Mouse (Mus musculus): Measurements from ENCODE around the gene Entpd8. TPM values are rescaled to one million over a fixed set of nuclear protein-coding genes. Genes with fewer than 3 reads are reported as not detected.

The Entpd8 gene
- polyA plus RNA-seq, 1 experiment = not detected

GRCm38 (mm10) chr2:25054221-25055067, 25.7 kb upstream of the Entpd8 start, which contains the start of gene Nsmf:
Nsmf (plus strand) TSS chr2:25054355.
- Histone ChIP-seq H3K4me3 (ENCODE audit: insufficient read depth, poor library complexity, severe bottlenecking) (peak within 1 kb of the TSS; percentile 56), H3K79me2 (ENCODE audit: control insufficient read depth, insufficient read depth) (peaks cover 19% of the 10 kb centered on the region), H3K79me3 (ENCODE audit: low read depth) (no peaks in the 10 kb centered on the region), H3ac (ENCODE audit: control insufficient read depth, insufficient read length, low read depth) (peak within 1 kb of the TSS; percentile 62), H3K36me3 (ENCODE audit: control insufficient read depth, insufficient read depth) (peaks cover 6% of the 10 kb centered on the region), H3K27me3 (ENCODE audit: control insufficient read depth, insufficient read depth, insufficient read length) (no peaks in the 10 kb centered on the region)
- no peak for TF ChIP-seq MYOD1 (IDR thresholded peaks at IDR 0.05; ENCODE audit: control insufficient read depth, insufficient read length, low read depth)
- peak; percentile 36 for TF ChIP-seq MAX (IDR thresholded peaks at IDR 0.05)

DNA sequence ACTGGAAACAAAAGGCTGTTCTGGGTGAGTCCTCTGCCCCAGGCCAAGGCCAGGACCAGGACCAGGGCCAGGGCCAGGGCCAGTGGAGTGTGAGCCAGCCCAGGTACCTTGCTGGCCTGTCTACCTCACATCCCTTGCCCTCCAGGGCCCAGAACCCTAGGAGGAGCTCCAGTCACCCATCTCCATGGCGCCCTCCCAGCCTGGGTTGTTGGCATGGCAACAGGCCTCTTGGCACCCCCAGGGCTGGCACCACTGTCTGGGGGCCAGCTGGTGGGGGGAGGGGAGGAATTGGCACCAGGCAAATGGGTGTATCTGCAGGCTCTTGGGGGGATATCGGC, 25.1 kb upstream of the Entpd8 start:
- TF ChIP-seq CEBPB (IDR thresholded peaks at IDR 0.05; ENCODE audit: low read depth) = no peak
- TF ChIP-seq CTCF (IDR thresholded peaks at IDR 0.05; ENCODE audit: control insufficient read depth, insufficient read depth, insufficient read length) = no peak
- no peak for TF ChIP-seq MYOD1 (IDR thresholded peaks at IDR 0.05; ENCODE audit: control insufficient read depth, insufficient read length, low read depth)
- TF ChIP-seq MYOG (IDR thresholded peaks at IDR 0.05; ENCODE audit: control insufficient read depth, extremely low read depth, insufficient read length) = no peak
- TF ChIP-seq FOSL1 (IDR thresholded peaks at IDR 0.05; ENCODE audit: insufficient read depth, low read length, poor library complexity, severe bottlenecking) = no peak
- TF ChIP-seq USF1 (IDR thresholded peaks at IDR 0.05; ENCODE audit: low read depth) = no peak
- TF ChIP-seq MAX (IDR thresholded peaks at IDR 0.05) = no peak
- H3ac ChIP-seq (ENCODE audit: control insufficient read depth, insufficient read length, low read depth) = peak overlapping the region; percentile 62

DNA sequence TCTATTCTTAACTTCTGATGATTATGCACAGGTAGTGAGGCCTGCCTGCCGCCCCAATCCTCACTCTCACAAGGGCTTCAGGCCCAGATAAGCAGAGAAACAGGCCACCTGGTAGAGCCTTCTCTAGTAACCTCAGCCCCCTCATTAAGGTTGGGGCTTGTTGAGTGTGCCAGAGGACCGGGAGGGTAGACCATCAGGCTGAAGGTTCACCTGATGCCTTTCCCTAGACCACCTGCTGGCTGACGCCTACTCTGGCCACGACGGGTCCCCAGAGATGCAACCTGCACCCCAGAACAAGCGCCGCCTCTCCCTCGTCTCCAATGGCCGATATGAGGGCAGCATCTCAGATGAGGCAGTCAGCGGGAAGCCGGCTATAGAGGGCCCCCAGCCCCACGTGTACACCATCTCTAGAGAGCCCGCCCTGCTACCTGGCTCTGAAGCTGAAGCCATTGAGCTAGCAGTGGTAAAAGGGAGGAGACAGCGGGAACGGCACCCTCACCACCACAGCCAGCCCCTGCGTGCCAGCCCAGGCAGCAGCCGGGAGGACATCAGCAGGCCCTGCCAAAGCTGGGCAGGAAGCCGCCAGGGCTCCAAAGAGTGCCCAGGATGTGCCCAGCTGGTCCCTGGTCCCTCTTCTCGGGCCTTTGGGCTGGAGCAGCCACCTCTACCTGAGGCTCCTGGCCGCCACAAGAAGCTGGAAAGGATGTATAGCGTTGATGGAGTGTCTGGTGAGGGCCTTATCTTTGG, 24.5 kb upstream of the Entpd8 start:
- Histone ChIP-seq H3K79me2 (ENCODE audit: control insufficient read depth, insufficient read depth) (peaks cover 19% of the 10 kb centered on the region), H3K4me3 (ENCODE audit: insufficient read depth, poor library complexity, severe bottlenecking) (peak overlapping the region; percentile 56), H3K36me3 (ENCODE audit: control insufficient read depth, insufficient read depth) (peaks cover 17% of the 10 kb centered on the region), H3K79me3 (ENCODE audit: low read depth) (no peaks in the 10 kb centered on the region), H3K27me3 (ENCODE audit: control insufficient read depth, insufficient read depth, insufficient read length) (no peaks in the 10 kb centered on the region), H3ac (ENCODE audit: control insufficient read depth, insufficient read length, low read depth) (no peak overlapping the region)
- no peak for TF ChIP-seq FOSL1 (IDR thresholded peaks at IDR 0.05; ENCODE audit: insufficient read depth, low read length, poor library complexity, severe bottlenecking)
- TF ChIP-seq USF1 (IDR thresholded peaks at IDR 0.05; ENCODE audit: low read depth) = no peak
- no peak for TF ChIP-seq MYOD1 (IDR thresholded peaks at IDR 0.05; ENCODE audit: control insufficient read depth, insufficient read length, low read depth)
- TF ChIP-seq MAX (IDR thresholded peaks at IDR 0.05) = no peak
- TF ChIP-seq MYOG (IDR thresholded peaks at IDR 0.05; ENCODE audit: control insufficient read depth, extremely low read depth, insufficient read length) = no peak
- no peak for TF ChIP-seq CEBPB (IDR thresholded peaks at IDR 0.05; ENCODE audit: low read depth)
- no peak for TF ChIP-seq CTCF (IDR thresholded peaks at IDR 0.05; ENCODE audit: control insufficient read depth, insufficient read depth, insufficient read length)

More for the DNA sequence above, 25.1 kb upstream of the Entpd8 start:
- H3K36me3 ChIP-seq (ENCODE audit: control insufficient read depth, insufficient read depth) = peaks cover 12% of the 10 kb centered on the region
- H3K27me3 ChIP-seq (ENCODE audit: control insufficient read depth, insufficient read depth, insufficient read length) = no peaks in the 10 kb centered on the region
- peak overlapping the region; percentile 56 for H3K4me3 ChIP-seq (ENCODE audit: insufficient read depth, poor library complexity, severe bottlenecking)
- H3K79me2 ChIP-seq (ENCODE audit: control insufficient read depth, insufficient read depth) = peaks cover 19% of the 10 kb centered on the region
- no peaks in the 10 kb centered on the region for H3K79me3 ChIP-seq (ENCODE audit: low read depth)

GRCm38 (mm10) chr2:25058926-25059325, 21.2 kb upstream of the Entpd8 start:
- peaks cover 19% of the 10 kb centered on the region for H3K79me2 ChIP-seq (ENCODE audit: control insufficient read depth, insufficient read depth)
- H3K79me3 ChIP-seq (ENCODE audit: low read depth) = no peaks in the 10 kb centered on the region

DNA sequence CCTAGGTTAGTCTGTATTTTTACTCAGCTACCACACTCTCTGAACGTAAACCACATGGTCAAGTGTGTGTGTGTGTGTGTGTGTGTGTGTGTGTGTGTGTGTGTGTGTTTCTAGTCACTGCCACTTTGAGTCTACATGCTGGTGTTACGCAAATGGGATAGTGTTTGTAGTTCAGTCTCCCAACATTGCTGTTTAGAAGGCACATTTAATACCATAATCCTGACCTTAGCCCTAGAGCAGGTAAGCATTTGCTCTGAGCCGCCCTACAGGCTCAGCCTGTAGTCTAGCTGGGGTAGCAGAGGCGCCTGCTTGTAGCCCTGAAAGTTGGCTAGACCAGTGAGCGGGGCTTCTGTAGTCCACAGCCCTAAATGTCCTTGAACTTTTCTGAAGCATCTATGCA, 16.6 kb upstream of the Entpd8 start:
- Histone ChIP-seq H3K79me2 (ENCODE audit: control insufficient read depth, insufficient read depth) (no peaks in the 10 kb centered on the region), H3ac (ENCODE audit: control insufficient read depth, insufficient read length, low read depth) (no peak overlapping the region), H3K4me3 (ENCODE audit: insufficient read depth, poor library complexity, severe bottlenecking) (no peak overlapping the region), H3K79me3 (ENCODE audit: low read depth) (no peaks in the 10 kb centered on the region), H3K27me3 (ENCODE audit: control insufficient read depth, insufficient read depth, insufficient read length) (no peaks in the 10 kb centered on the region), H3K36me3 (ENCODE audit: control insufficient read depth, insufficient read depth) (peaks cover 22% of the 10 kb centered on the region)
- TF ChIP-seq CEBPB (IDR thresholded peaks at IDR 0.05; ENCODE audit: low read depth) (no peak), MYOD1 (IDR thresholded peaks at IDR 0.05; ENCODE audit: control insufficient read depth, insufficient read length, low read depth) (no peak), USF1 (IDR thresholded peaks at IDR 0.05; ENCODE audit: low read depth) (no peak), MYOG (IDR thresholded peaks at IDR 0.05; ENCODE audit: control insufficient read depth, extremely low read depth, insufficient read length) (no peak), FOSL1 (IDR thresholded peaks at IDR 0.05; ENCODE audit: insufficient read depth, low read length, poor library complexity, severe bottlenecking) (no peak), MAX (IDR thresholded peaks at IDR 0.05) (no peak), CTCF (IDR thresholded peaks at IDR 0.05; ENCODE audit: control insufficient read depth, insufficient read depth, insufficient read length) (no peak)

More at GRCm38 (mm10) chr2:25058926-25059325, 21.2 kb upstream of the Entpd8 start:
- TF ChIP-seq MAX (IDR thresholded peaks at IDR 0.05) = no peak
- TF ChIP-seq USF1 (IDR thresholded peaks at IDR 0.05; ENCODE audit: low read depth) = no peak
- no peak for TF ChIP-seq CTCF (IDR thresholded peaks at IDR 0.05; ENCODE audit: control insufficient read depth, insufficient read depth, insufficient read length)
- no peak for TF ChIP-seq MYOD1 (IDR thresholded peaks at IDR 0.05; ENCODE audit: control insufficient read depth, insufficient read length, low read depth)
- TF ChIP-seq FOSL1 (IDR thresholded peaks at IDR 0.05; ENCODE audit: insufficient read depth, low read length, poor library complexity, severe bottlenecking) = no peak
- TF ChIP-seq MYOG (IDR thresholded peaks at IDR 0.05; ENCODE audit: control insufficient read depth, extremely low read depth, insufficient read length) = no peak
- no peak for TF ChIP-seq CEBPB (IDR thresholded peaks at IDR 0.05; ENCODE audit: low read depth)
- no peak overlapping the region for H3K4me3 ChIP-seq (ENCODE audit: insufficient read depth, poor library complexity, severe bottlenecking)
- no peaks in the 10 kb centered on the region for H3K27me3 ChIP-seq (ENCODE audit: control insufficient read depth, insufficient read depth, insufficient read length)
- peaks cover 22% of the 10 kb centered on the region for H3K36me3 ChIP-seq (ENCODE audit: control insufficient read depth, insufficient read depth)
- no peak overlapping the region for H3ac ChIP-seq (ENCODE audit: control insufficient read depth, insufficient read length, low read depth)
